Mouse (Mus musculus): Measurements from ENCODE around the gene Unc79. TPM values are rescaled to one million over a fixed set of nuclear protein-coding genes. Genes with fewer than 3 reads are reported as not detected.

Unc79 gene
- polyA plus RNA-seq, 1 experiment: 2.0 TPM

- Histone ChIP-seq H3K4me3 (ENCODE audit: control insufficient read depth, low read depth, low read length) (no peak overlapping the region), H3K4me1 (ENCODE audit: control insufficient read depth, insufficient read depth, low read length) (no peaks in the 10 kb centered on the region), H3K27ac (ENCODE audit: control insufficient read depth, insufficient read depth, low read depth, low read length) (no peak overlapping the region), H3K36me3 (ENCODE audit: control insufficient read depth, insufficient read depth, low read length) (no peaks in the 10 kb centered on the region), H3K27me3 (ENCODE audit: control insufficient read depth, insufficient read depth, low read length) (no peaks in the 10 kb centered on the region)
- TF ChIP-seq POLR2A (IDR thresholded peaks at IDR 0.05; ENCODE audit: control insufficient read depth, low read depth, low read length) (no peak), CTCF (IDR thresholded peaks at IDR 0.05; ENCODE audit: control insufficient read depth, insufficient read depth, insufficient replicate concordance, low read depth, low read length) (no peak)
Observed at GRCm38 (mm10) chr12:103117517-103118193, 169.0 kb downstream of the Unc79 start.

GRCm38 (mm10) chr12:103121928-103122327, 173.3 kb downstream of the Unc79 start:
- Histone ChIP-seq H3K4me3 (ENCODE audit: control insufficient read depth, low read depth, low read length) (no peak overlapping the region), H3K27ac (ENCODE audit: control insufficient read depth, insufficient read depth, low read depth, low read length) (no peak overlapping the region), H3K36me3 (ENCODE audit: control insufficient read depth, insufficient read depth, low read length) (no peaks in the 10 kb centered on the region), H3K27me3 (ENCODE audit: control insufficient read depth, insufficient read depth, low read length) (no peaks in the 10 kb centered on the region), H3K4me1 (ENCODE audit: control insufficient read depth, insufficient read depth, low read length) (no peaks in the 10 kb centered on the region)
- no peak for TF ChIP-seq CTCF (IDR thresholded peaks at IDR 0.05; ENCODE audit: control insufficient read depth, insufficient read depth, insufficient replicate concordance, low read depth, low read length)
- TF ChIP-seq POLR2A (IDR thresholded peaks at IDR 0.05; ENCODE audit: control insufficient read depth, low read depth, low read length): no peak

GRCm38 (mm10) chr12:103123861-103124260, 175.2 kb downstream of the Unc79 start:
- Histone ChIP-seq H3K27me3 (ENCODE audit: control insufficient read depth, insufficient read depth, low read length) (no peaks in the 10 kb centered on the region), H3K36me3 (ENCODE audit: control insufficient read depth, insufficient read depth, low read length) (no peaks in the 10 kb centered on the region), H3K4me1 (ENCODE audit: control insufficient read depth, insufficient read depth, low read length) (no peaks in the 10 kb centered on the region), H3K27ac (ENCODE audit: control insufficient read depth, insufficient read depth, low read depth, low read length) (no peak overlapping the region), H3K4me3 (ENCODE audit: control insufficient read depth, low read depth, low read length) (no peak overlapping the region)
- TF ChIP-seq CTCF (IDR thresholded peaks at IDR 0.05; ENCODE audit: control insufficient read depth, insufficient read depth, insufficient replicate concordance, low read depth, low read length): no peak
- no peak for TF ChIP-seq POLR2A (IDR thresholded peaks at IDR 0.05; ENCODE audit: control insufficient read depth, low read depth, low read length)

- H3K36me3 ChIP-seq (ENCODE audit: control insufficient read depth, insufficient read depth, low read length): no peaks in the 10 kb centered on the region
- H3K4me1 ChIP-seq (ENCODE audit: control insufficient read depth, insufficient read depth, low read length): no peaks in the 10 kb centered on the region
- TF ChIP-seq CTCF (IDR thresholded peaks at IDR 0.05; ENCODE audit: control insufficient read depth, insufficient read depth, insufficient replicate concordance, low read depth, low read length) (no peak), POLR2A (IDR thresholded peaks at IDR 0.05; ENCODE audit: control insufficient read depth, low read depth, low read length) (no peak)
- H3K27ac ChIP-seq (ENCODE audit: control insufficient read depth, insufficient read depth, low read depth, low read length): no peak overlapping the region
- H3K4me3 ChIP-seq (ENCODE audit: control insufficient read depth, low read depth, low read length): no peak overlapping the region
- no peaks in the 10 kb centered on the region for H3K27me3 ChIP-seq (ENCODE audit: control insufficient read depth, insufficient read depth, low read length)
Observed at GRCm38 (mm10) chr12:103128914-103129313, 180.3 kb downstream of the Unc79 start.

- TF ChIP-seq POLR2A (IDR thresholded peaks at IDR 0.05; ENCODE audit: control insufficient read depth, low read depth, low read length) (no peak), CTCF (IDR thresholded peaks at IDR 0.05; ENCODE audit: control insufficient read depth, insufficient read depth, insufficient replicate concordance, low read depth, low read length) (no peak)
Observed at GRCm38 (mm10) chr12:103129395-103130248, 181.0 kb downstream of the Unc79 start.

GRCm38 (mm10) chr12:103131419-103131818, 182.8 kb downstream of the Unc79 start:
- Histone ChIP-seq H3K4me3 (ENCODE audit: control insufficient read depth, low read depth, low read length) (no peak overlapping the region), H3K27me3 (ENCODE audit: control insufficient read depth, insufficient read depth, low read length) (no peaks in the 10 kb centered on the region), H3K4me1 (ENCODE audit: control insufficient read depth, insufficient read depth, low read length) (no peaks in the 10 kb centered on the region), H3K36me3 (ENCODE audit: control insufficient read depth, insufficient read depth, low read length) (no peaks in the 10 kb centered on the region), H3K27ac (ENCODE audit: control insufficient read depth, insufficient read depth, low read depth, low read length) (no peak overlapping the region)
- no peak for TF ChIP-seq CTCF (IDR thresholded peaks at IDR 0.05; ENCODE audit: control insufficient read depth, insufficient read depth, insufficient replicate concordance, low read depth, low read length)
- no peak for TF ChIP-seq POLR2A (IDR thresholded peaks at IDR 0.05; ENCODE audit: control insufficient read depth, low read depth, low read length)

More at GRCm38 (mm10) chr12:103129395-103130248, 181.0 kb downstream of the Unc79 start:
- no peak overlapping the region for H3K27ac ChIP-seq (ENCODE audit: control insufficient read depth, insufficient read depth, low read depth, low read length)
- H3K4me3 ChIP-seq (ENCODE audit: control insufficient read depth, low read depth, low read length): no peak overlapping the region
- no peaks in the 10 kb centered on the region for H3K4me1 ChIP-seq (ENCODE audit: control insufficient read depth, insufficient read depth, low read length)
- H3K27me3 ChIP-seq (ENCODE audit: control insufficient read depth, insufficient read depth, low read length): no peaks in the 10 kb centered on the region
- no peaks in the 10 kb centered on the region for H3K36me3 ChIP-seq (ENCODE audit: control insufficient read depth, insufficient read depth, low read length)

GRCm38 (mm10) chr12:103142550-103143010, 193.9 kb downstream of the Unc79 start:
- no peaks in the 10 kb centered on the region for H3K4me1 ChIP-seq (ENCODE audit: control insufficient read depth, insufficient read depth, low read length)
- no peaks in the 10 kb centered on the region for H3K27me3 ChIP-seq (ENCODE audit: control insufficient read depth, insufficient read depth, low read length)
- no peak overlapping the region for H3K27ac ChIP-seq (ENCODE audit: control insufficient read depth, insufficient read depth, low read depth, low read length)
- H3K4me3 ChIP-seq (ENCODE audit: control insufficient read depth, low read depth, low read length): no peak overlapping the region
- TF ChIP-seq CTCF (IDR thresholded peaks at IDR 0.05; ENCODE audit: control insufficient read depth, insufficient read depth, insufficient replicate concordance, low read depth, low read length) (no peak), POLR2A (IDR thresholded peaks at IDR 0.05; ENCODE audit: control insufficient read depth, low read depth, low read length) (no peak)
- no peaks in the 10 kb centered on the region for H3K36me3 ChIP-seq (ENCODE audit: control insufficient read depth, insufficient read depth, low read length)
